Mouse (Mus musculus): Measurements from ENCODE around the gene Actr5. TPM values are rescaled to one million over a fixed set of nuclear protein-coding genes. Genes with fewer than 3 reads are reported as not detected.

Actr5 gene
- total and polyA plus RNA-seq, 3 experiments: 17.0 to 20.8 TPM; not detected in 1

DNA sequence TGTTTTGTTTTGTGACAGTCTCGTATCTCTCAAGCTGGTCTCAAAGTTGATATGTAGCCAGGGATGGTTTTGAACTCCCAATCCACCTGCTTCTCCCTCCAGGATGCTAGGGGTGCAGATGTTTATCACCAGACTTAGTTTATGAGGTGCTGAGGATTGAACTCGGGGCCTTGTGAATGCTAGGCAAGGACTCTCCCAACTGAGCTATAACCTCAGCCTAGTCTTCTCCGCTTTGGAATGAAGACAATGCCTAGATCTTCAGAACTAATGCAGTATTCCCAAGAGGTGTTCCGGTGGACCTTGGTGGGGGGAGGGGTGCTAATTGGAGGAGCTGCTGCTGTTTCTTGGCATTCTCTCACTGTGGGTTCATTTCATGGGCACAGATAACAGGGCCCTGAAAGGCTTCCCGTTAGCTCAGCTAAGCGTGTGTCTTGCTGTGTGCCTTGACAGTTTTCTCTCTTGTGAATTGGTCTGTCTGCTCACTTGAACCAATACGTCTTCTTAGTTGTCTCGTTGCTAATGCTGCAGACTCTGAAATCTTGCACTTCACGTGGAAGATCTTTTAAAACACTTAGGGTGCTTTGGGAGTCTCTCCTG, 59.7 kb downstream of the Actr5 start:
- Histone ChIP-seq H3K36me3 (ENCODE audit: control insufficient read depth in 1 of 2, insufficient read depth in 2 of 2, low read length in 2 of 2) (no peaks in the 10 kb centered on the region), H3K4me1 (ENCODE audit: control insufficient read depth in 1 of 2, insufficient read depth in 2 of 2, low read length in 2 of 2) (no peaks in the 10 kb centered on the region), H3K27me3 (ENCODE audit: control insufficient read depth in 1 of 2, insufficient read depth in 2 of 2, low read length in 2 of 2) (peaks cover 0 to 1% of the 10 kb centered on the region in 2 experiments; a peak in 1 of 4 replicates), H3K79me2 (ENCODE audit: control insufficient read depth, insufficient read depth, low read length, poor library complexity) (no peaks in the 10 kb centered on the region), H3K9me3 (replicated peaks; ENCODE audit: insufficient read depth, low read length) (no peaks in the 10 kb centered on the region), H3K27ac (ENCODE audit: control insufficient read depth, low read depth, low read length) (no peak overlapping the region), H3K4me3 (ENCODE audit: control insufficient read depth in 1 of 2, insufficient read depth in 1 of 2, low read depth in 2 of 2, low read length in 2 of 2) (no peak overlapping the region), H3K9ac (ENCODE audit: control insufficient read depth, low read depth, low read length, poor library complexity, severe bottlenecking) (no peak overlapping the region)
- TF ChIP-seq ETS1 (IDR thresholded peaks at IDR 0.05; ENCODE audit: low read depth, low read length) (no peak), E2F4 (IDR thresholded peaks at IDR 0.05; ENCODE audit: borderline replicate concordance, low read depth, low read length) (no peak), CTCF (IDR thresholded peaks at IDR 0.05 in 2 of 3, conservative IDR thresholded peaks at IDR 0.05 in 1 of 3; ENCODE audit: control insufficient read depth in 1 of 3, insufficient read depth in 1 of 3, low read depth in 2 of 3, low read length in 3 of 3, poor library complexity in 1 of 3, severe bottlenecking in 1 of 3) (no peak), BHLHE40 (IDR thresholded peaks at IDR 0.05; ENCODE audit: borderline replicate concordance, low read depth, low read length) (no peak), SIN3A (IDR thresholded peaks at IDR 0.05; ENCODE audit: low read length) (no peak)
- DNase-seq (ENCODE audit: low read depth, low spot score): no peak

GRCm38 (mm10) chr2:158684910-158685309, 60.2 kb downstream of the Actr5 start:
- Histone ChIP-seq H3K27ac (ENCODE audit: control insufficient read depth, low read depth, low read length) (no peak overlapping the region), H3K9me3 (replicated peaks; ENCODE audit: insufficient read depth, low read length) (no peaks in the 10 kb centered on the region), H3K9ac (ENCODE audit: control insufficient read depth, low read depth, low read length, poor library complexity, severe bottlenecking) (no peak overlapping the region), H3K79me2 (ENCODE audit: control insufficient read depth, insufficient read depth, low read length, poor library complexity) (no peaks in the 10 kb centered on the region), H3K27me3 (ENCODE audit: control insufficient read depth in 1 of 2, insufficient read depth in 2 of 2, low read length in 2 of 2) (peaks cover 0 to 1% of the 10 kb centered on the region in 2 experiments; a peak in 1 of 4 replicates), H3K36me3 (ENCODE audit: control insufficient read depth in 1 of 2, insufficient read depth in 2 of 2, low read length in 2 of 2) (no peaks in the 10 kb centered on the region), H3K4me3 (ENCODE audit: control insufficient read depth in 1 of 2, insufficient read depth in 1 of 2, low read depth in 2 of 2, low read length in 2 of 2) (no peak overlapping the region), H3K4me1 (ENCODE audit: control insufficient read depth in 1 of 2, insufficient read depth in 2 of 2, low read length in 2 of 2) (no peaks in the 10 kb centered on the region)
- no peak for DNase-seq (ENCODE audit: low read depth, low spot score)
- no peak for TF ChIP-seq USF1 (IDR thresholded peaks at IDR 0.05; ENCODE audit: low read depth, low read length)
- TF ChIP-seq MAX (IDR thresholded peaks at IDR 0.05; ENCODE audit: low read length): no peak
- no peak for TF ChIP-seq TBP (IDR thresholded peaks at IDR 0.05; ENCODE audit: low read depth, low read length)
- TF ChIP-seq CHD1 (IDR thresholded peaks at IDR 0.05; ENCODE audit: low read depth, low read length): no peak
- no peak for TF ChIP-seq SMC3 (IDR thresholded peaks at IDR 0.05; ENCODE audit: low read depth, low read length)
- TF ChIP-seq ZC3H11A (IDR thresholded peaks at IDR 0.05; ENCODE audit: low read depth, low read length): no peak
- no peak for TF ChIP-seq NELFE (IDR thresholded peaks at IDR 0.05; ENCODE audit: low read depth, low read length)
- no peak for TF ChIP-seq ZNF384 (IDR thresholded peaks at IDR 0.05; ENCODE audit: low read depth, low read length)
- TF ChIP-seq EP300 (IDR thresholded peaks at IDR 0.05; ENCODE audit: low read depth in 1 of 2, low read length in 2 of 2): no peak
- TF ChIP-seq ZMIZ1 (IDR thresholded peaks at IDR 0.05; ENCODE audit: low read depth, low read length): no peak
- no peak for TF ChIP-seq JUND (IDR thresholded peaks at IDR 0.05; ENCODE audit: low read depth, low read length)
- TF ChIP-seq KAT2A (conservative IDR thresholded peaks at IDR 0.05; ENCODE audit: low read depth, low read length): no peak
- TF ChIP-seq ELF1 (IDR thresholded peaks at IDR 0.05; ENCODE audit: low read depth, low read length): no peak

Measured in MEL (cell line).